Mouse (Mus musculus): ENCODE data around the gene Rd3l. TPM values are rescaled to one million over a fixed set of nuclear protein-coding genes. Genes with fewer than 3 reads are reported as not detected.

Gene Rd3l
- polyA plus RNA-seq, 1 experiment from 2014 or later = 1.2 TPM

DNA sequence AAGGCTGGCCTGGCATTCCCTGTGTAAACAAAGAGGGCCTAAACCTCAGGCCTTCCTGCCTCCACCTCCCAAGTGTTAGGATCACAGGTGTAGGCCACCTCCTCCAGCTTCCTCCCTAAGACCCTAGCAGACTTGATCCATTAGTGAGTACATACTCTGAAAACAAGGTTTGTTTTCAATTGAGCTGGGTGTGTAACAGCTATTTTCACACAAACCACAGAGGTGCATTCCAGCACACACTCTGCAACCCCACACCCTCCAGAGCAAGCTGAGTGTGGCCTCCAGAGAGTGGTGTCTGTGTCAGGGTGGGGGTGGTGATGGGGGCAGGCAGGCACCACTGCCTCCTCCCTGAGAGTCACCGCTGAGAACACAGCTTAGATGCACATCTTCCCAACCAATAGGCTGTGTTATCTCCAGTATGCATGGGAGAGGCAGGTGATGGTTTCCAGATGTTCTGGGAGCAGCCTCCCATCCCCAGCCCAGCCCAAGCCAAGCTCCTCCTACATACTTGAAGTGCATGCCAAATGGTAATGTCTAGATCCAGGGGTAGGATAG lies 42.4 kb downstream of the Rd3l start:
- Histone ChIP-seq H3K4me3 (ENCODE audit: low read depth, low read length) (no peak overlapping the region), H3K4me2 (no peak overlapping the region), H3K27ac (ENCODE audit: low read depth, low read length) (peak overlapping the region; percentile 73), H3K9ac (ENCODE audit: low read depth, low read length) (no peak overlapping the region), H3K9me3 (replicated peaks; ENCODE audit: control insufficient read depth, low read length) (no peaks in the 10 kb centered on the region), H3K4me1 (ENCODE audit: control insufficient read depth, insufficient read depth, low read length) (peaks cover 44% of the 10 kb centered on the region), H3K36me3 (ENCODE audit: control insufficient read depth, insufficient read depth, low read length) (no peaks in the 10 kb centered on the region), H3K27me3 (ENCODE audit: control insufficient read depth, insufficient read depth, low read length) (no peaks in the 10 kb centered on the region)
- peak; percentile 66; the same call in 1 of the 2 replicates for ATAC-seq (replicated peaks; ENCODE audit: insufficient number of reproducible peaks, low FRiP score, low TSS enrichment)
- WGBS (ENCODE audit: insufficient replicate concordance) = 5% methylated on average over 1 of the region's 1 CpGs

DNA sequence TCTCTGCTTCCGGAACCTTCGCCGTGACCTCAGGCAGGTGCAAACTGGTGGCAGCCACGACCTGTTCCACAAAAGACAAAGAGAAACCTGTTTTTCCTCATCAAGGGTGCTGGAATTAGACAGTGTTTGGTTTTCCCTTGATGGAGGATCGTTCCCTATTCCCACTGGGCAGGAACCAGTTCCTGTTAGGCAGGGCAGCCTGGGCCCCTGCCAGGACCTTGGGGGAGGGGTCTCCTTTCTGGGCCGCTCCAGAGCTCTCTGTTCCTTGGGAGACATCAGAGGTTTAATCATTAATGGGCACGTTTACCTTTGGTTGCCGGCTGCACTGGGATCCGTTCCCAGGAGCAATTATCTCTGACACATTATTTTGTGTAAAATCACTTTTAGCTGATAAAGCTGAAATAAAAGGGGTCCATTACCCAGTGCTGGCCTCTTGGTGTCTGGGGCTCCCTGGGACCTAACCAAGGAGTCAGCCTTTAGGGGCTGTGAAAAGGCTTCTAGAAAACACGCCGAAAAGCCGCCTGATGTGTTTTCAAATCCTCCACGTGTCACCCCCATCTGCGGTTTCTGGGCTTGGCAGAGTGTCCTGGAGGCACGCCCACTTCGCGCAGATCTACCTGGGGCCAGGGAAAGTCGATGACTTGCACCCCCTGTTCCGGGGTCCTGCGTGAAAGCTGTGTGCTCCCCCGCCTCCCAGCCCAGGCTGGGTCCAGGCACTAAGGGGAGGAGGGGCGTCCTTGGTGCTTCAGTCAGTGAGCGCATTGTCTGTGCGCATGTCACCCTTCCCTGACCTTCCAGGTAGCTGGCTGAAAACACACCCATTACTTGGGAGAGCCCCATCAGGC lies 44.2 kb downstream of the Rd3l start:
- Histone ChIP-seq H3K4me1 (ENCODE audit: control insufficient read depth, insufficient read depth, low read length) (peaks cover 49% of the 10 kb centered on the region), H3K4me3 (ENCODE audit: low read depth, low read length) (no peak overlapping the region), H3K9me3 (replicated peaks; ENCODE audit: control insufficient read depth, low read length) (no peaks in the 10 kb centered on the region), H3K27ac (ENCODE audit: low read depth, low read length) (peak overlapping the region; percentile 50; the same call in 1 of the 2 replicates), H3K27me3 (ENCODE audit: control insufficient read depth, insufficient read depth, low read length) (no peaks in the 10 kb centered on the region), H3K9ac (ENCODE audit: low read depth, low read length) (no peak overlapping the region), H3K36me3 (ENCODE audit: control insufficient read depth, insufficient read depth, low read length) (no peaks in the 10 kb centered on the region), H3K4me2 (no peak overlapping the region)
- no peak for ATAC-seq (replicated peaks; ENCODE audit: insufficient number of reproducible peaks, low FRiP score, low TSS enrichment)
- 44% methylated on average over 24 of the region's 24 CpGs for WGBS (ENCODE audit: insufficient replicate concordance)

DNA sequence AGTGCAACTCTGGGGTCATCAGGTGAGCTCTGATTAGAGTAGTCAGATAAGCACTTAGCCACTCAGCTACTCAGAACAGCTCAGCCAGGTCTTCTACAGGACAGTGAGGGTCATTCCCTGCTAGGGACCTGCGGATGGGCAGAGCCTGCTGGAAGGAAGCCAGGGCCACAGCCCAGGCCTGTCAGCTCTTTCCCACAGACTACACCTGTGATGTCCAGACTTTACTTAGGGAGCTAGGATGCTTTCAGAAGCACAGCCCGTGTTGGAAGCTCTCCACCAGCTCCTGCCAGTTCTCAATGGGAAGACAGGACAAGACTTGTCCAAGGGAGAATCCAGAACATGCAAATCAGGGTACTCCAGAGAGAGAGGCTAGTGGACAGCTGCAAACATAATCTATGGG lies 47.1 kb downstream of the Rd3l start:
- H3K9me3 ChIP-seq (replicated peaks; ENCODE audit: control insufficient read depth, low read length) = no peaks in the 10 kb centered on the region
- H3K4me1 ChIP-seq (ENCODE audit: control insufficient read depth, insufficient read depth, low read length) = peaks cover 46% of the 10 kb centered on the region
- no peak overlapping the region for H3K9ac ChIP-seq (ENCODE audit: low read depth, low read length)
- H3K27ac ChIP-seq (ENCODE audit: low read depth, low read length) = no peak overlapping the region
- 64% methylated on average over 2 of the region's 2 CpGs for WGBS (ENCODE audit: insufficient replicate concordance)
- H3K4me3 ChIP-seq (ENCODE audit: low read depth, low read length) = no peak overlapping the region
- H3K36me3 ChIP-seq (ENCODE audit: control insufficient read depth, insufficient read depth, low read length) = no peaks in the 10 kb centered on the region
- H3K27me3 ChIP-seq (ENCODE audit: control insufficient read depth, insufficient read depth, low read length) = no peaks in the 10 kb centered on the region
- no peak overlapping the region for H3K4me2 ChIP-seq
- no peak for ATAC-seq (replicated peaks; ENCODE audit: insufficient number of reproducible peaks, low FRiP score, low TSS enrichment)

DNA sequence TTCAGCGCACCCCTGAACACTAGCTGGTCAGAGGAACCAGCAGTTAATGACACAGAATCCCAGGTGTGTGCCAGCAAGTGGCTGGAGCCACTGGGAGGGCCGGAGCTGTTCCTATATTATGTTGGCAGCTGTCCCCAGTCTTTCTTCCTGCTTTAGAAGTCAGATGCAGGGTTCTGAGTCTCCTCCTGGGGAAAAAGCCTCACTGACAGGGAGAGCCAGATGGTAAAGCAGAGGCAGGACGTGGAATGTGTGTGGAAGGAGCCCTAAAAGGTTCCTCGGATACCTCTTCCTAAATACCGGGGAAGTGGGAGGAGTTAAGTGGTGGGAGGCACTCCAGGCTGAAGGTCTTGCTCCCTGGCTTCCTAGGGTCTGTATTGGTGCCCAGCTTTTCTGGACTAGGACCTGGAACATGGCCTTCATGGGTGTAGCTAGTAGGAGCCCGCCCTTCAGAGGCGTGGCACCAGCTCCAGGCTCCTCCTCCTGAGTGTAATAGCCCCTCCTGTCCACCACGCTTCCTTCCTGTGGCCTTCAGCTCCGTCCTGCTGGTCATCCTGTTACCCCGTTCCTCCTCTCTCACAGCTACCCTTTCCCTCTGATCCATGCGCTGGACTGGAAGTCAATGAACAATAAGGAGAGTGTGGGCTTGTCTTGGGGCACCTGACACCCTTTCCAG lies 47.9 kb downstream of the Rd3l start:
- WGBS (ENCODE audit: insufficient replicate concordance) = 52% methylated on average over 11 of the region's 11 CpGs
- Histone ChIP-seq H3K9ac (ENCODE audit: low read depth, low read length) (no peak overlapping the region), H3K4me3 (ENCODE audit: low read depth, low read length) (no peak overlapping the region), H3K4me1 (ENCODE audit: control insufficient read depth, insufficient read depth, low read length) (peaks cover 38% of the 10 kb centered on the region), H3K4me2 (no peak overlapping the region), H3K27me3 (ENCODE audit: control insufficient read depth, insufficient read depth, low read length) (no peaks in the 10 kb centered on the region), H3K27ac (ENCODE audit: low read depth, low read length) (no peak overlapping the region), H3K36me3 (ENCODE audit: control insufficient read depth, insufficient read depth, low read length) (no peaks in the 10 kb centered on the region), H3K9me3 (replicated peaks; ENCODE audit: control insufficient read depth, low read length) (no peaks in the 10 kb centered on the region)
- 0 out of 2 replicates have a peak, but pooled peaks have one; percentile 46 for ATAC-seq (replicated peaks; ENCODE audit: insufficient number of reproducible peaks, low FRiP score, low TSS enrichment)

DNA sequence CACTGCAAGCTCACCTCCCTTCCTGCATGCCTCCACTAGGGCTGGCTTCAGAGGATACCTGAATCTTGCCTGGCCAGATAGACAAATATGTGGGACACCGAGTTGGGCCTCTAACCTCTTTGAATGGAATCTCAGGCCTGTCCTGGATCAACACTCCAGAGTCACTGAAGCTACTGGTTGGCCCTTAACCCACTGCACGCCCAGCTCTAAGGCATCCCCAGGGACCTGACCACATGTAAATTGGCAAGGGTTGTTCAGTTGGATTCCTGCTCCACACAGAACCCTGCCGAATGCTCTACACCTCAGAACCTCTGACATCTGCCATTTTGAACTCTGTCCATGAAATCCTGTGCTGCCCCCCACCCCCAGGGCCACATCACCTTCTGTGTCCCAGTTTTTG lies 48.6 kb downstream of the Rd3l start:
- WGBS (ENCODE audit: insufficient replicate concordance) = 58% methylated on average over 3 of the region's 3 CpGs
- no peak overlapping the region for H3K4me2 ChIP-seq
- H3K4me3 ChIP-seq (ENCODE audit: low read depth, low read length) = no peak overlapping the region
- H3K36me3 ChIP-seq (ENCODE audit: control insufficient read depth, insufficient read depth, low read length) = no peaks in the 10 kb centered on the region
- H3K9ac ChIP-seq (ENCODE audit: low read depth, low read length) = no peak overlapping the region
- ATAC-seq (replicated peaks; ENCODE audit: insufficient number of reproducible peaks, low FRiP score, low TSS enrichment) = no peak
- H3K27me3 ChIP-seq (ENCODE audit: control insufficient read depth, insufficient read depth, low read length) = no peaks in the 10 kb centered on the region
- H3K9me3 ChIP-seq (replicated peaks; ENCODE audit: control insufficient read depth, low read length) = no peaks in the 10 kb centered on the region
- peaks cover 33% of the 10 kb centered on the region for H3K4me1 ChIP-seq (ENCODE audit: control insufficient read depth, insufficient read depth, low read length)
- no peak overlapping the region for H3K27ac ChIP-seq (ENCODE audit: low read depth, low read length)

DNA sequence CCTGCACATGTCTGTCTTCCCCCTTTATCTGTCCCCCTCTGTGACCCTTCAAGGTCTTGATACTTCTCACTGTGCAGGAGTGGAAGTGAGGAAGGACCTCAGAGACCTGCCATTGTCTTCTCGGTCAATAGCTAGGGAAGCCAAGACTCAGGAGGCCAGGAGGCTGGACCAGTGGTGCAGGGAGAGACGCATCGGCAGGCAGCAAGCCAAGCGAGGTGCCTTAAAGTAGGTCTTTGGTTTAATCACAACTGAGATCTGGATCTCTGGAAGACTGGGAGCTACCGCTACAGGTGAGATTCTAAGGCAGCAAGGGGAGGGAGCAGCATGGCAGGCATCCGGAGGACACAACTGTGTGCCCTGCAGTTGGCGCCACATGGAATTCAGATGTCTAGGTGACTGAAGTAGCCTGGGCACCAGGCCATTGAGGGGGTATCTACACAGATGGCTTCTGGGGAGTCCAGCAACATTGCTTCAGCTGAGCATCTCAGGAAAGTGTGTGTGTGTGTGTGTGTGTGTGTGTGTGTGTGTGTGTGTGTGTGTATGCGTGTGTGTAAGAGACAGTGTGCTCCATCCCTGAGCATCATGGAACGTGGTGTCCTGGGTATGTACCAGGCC lies 49.6 kb downstream of the Rd3l start:
- Histone ChIP-seq H3K4me1 (ENCODE audit: control insufficient read depth, insufficient read depth, low read length) (peaks cover 23% of the 10 kb centered on the region), H3K27ac (ENCODE audit: low read depth, low read length) (no peak overlapping the region)

More for the DNA sequence above, 49.6 kb downstream of the Rd3l start:
- Histone ChIP-seq H3K4me3 (ENCODE audit: low read depth, low read length) (no peak overlapping the region), H3K36me3 (ENCODE audit: control insufficient read depth, insufficient read depth, low read length) (no peaks in the 10 kb centered on the region), H3K27me3 (ENCODE audit: control insufficient read depth, insufficient read depth, low read length) (no peaks in the 10 kb centered on the region), H3K4me2 (no peak overlapping the region), H3K9me3 (replicated peaks; ENCODE audit: control insufficient read depth, low read length) (no peaks in the 10 kb centered on the region), H3K9ac (ENCODE audit: low read depth, low read length) (no peak overlapping the region)
- WGBS (ENCODE audit: insufficient replicate concordance) = 80% methylated on average over 9 of the region's 9 CpGs
- ATAC-seq (replicated peaks; ENCODE audit: insufficient number of reproducible peaks, low FRiP score, low TSS enrichment) = no peak

Other genes starting within 250 kb of the Rd3l start
- gene Klc1, start 222.5 kb downstream of the Rd3l start, polyA plus RNA-seq (2014; fragmentation: Nextera tagmentation; extraction: Ambion mirVana) = 94.9 and 101 TPM in 2 replicates
- 7.9 and 8.8 TPM in 2 replicates for gene Xrcc3, start 167.4 kb downstream of the Rd3l start, polyA plus RNA-seq (2014; fragmentation: Nextera tagmentation; extraction: Ambion mirVana)
- 83.3 and 93.7 TPM in 2 replicates for gene Zfyve21, start 167.1 kb downstream of the Rd3l start, polyA plus RNA-seq (2014; fragmentation: Nextera tagmentation; extraction: Ambion mirVana)
- gene Ppp1r13b, start 73.2 kb downstream of the Rd3l start, polyA plus RNA-seq (2014; fragmentation: Nextera tagmentation; extraction: Ambion mirVana) = 15.8 and 16.5 TPM in 2 replicates
- gene Atp5mpl, start 14.3 kb downstream of the Rd3l start, polyA plus RNA-seq (2014; fragmentation: Nextera tagmentation; extraction: Ambion mirVana) = 1,282 and 1,314 TPM in 2 replicates
- gene Tdrd9, start 9.8 kb downstream of the Rd3l start, polyA plus RNA-seq (2014; fragmentation: Nextera tagmentation; extraction: Ambion mirVana) = 0.23 and 0.31 TPM in 2 replicates
- gene Aspg, start 125.4 kb upstream of the Rd3l start, polyA plus RNA-seq (2014; fragmentation: Nextera tagmentation; extraction: Ambion mirVana) = 0.56 and 1.4 TPM in 2 replicates
- 0.89 and 1.3 TPM in 2 replicates for gene Kif26a, start 164.9 kb upstream of the Rd3l start, polyA plus RNA-seq (2014; fragmentation: Nextera tagmentation; extraction: Ambion mirVana)